Mouse (Mus musculus): ENCODE measurements around the gene Ptch2. TPM values are rescaled to one million over a fixed set of nuclear protein-coding genes. Genes with fewer than 3 reads are reported as not detected.

The Ptch2 gene
- polyA plus RNA-seq, 1 experiment: 2.8 TPM

GRCm38 (mm10) chr4:117120445-117121414, 24.9 kb downstream of the Ptch2 start:
- Histone ChIP-seq H3K27ac (ENCODE audit: control insufficient read depth, insufficient read depth, low read depth, low read length, poor library complexity) (peak overlapping the region; percentile 81), H3K4me3 (replicated peaks; ENCODE audit: control insufficient read depth, low read depth, low read length) (peak overlapping the region; percentile 83), H3K4me1 (ENCODE audit: control insufficient read depth, insufficient read depth, low read length) (peaks cover 10% of the 10 kb centered on the region)
- under 1% methylated on average over 69 of the region's 69 CpGs for WGBS
- TF ChIP-seq CTCF (IDR thresholded peaks at IDR 0.05; ENCODE audit: control insufficient read depth, insufficient read depth, low read length): peak; percentile 91
- peak; percentile 55; the same call in 1 of the 2 replicates for TF ChIP-seq POLR2A (IDR thresholded peaks at IDR 0.05; ENCODE audit: borderline replicate concordance, control insufficient read depth, low read depth, low read length)

- no peak for TF ChIP-seq POLR2A (IDR thresholded peaks at IDR 0.05; ENCODE audit: borderline replicate concordance, control insufficient read depth, low read depth, low read length)
- no peak overlapping the region for H3K4me3 ChIP-seq (replicated peaks; ENCODE audit: control insufficient read depth, low read depth, low read length)
- 80% methylated on average over 4 of the region's 4 CpGs for WGBS
- H3K4me1 ChIP-seq (ENCODE audit: control insufficient read depth, insufficient read depth, low read length): peaks cover 16% of the 10 kb centered on the region
- no peak overlapping the region for H3K27ac ChIP-seq (ENCODE audit: control insufficient read depth, insufficient read depth, low read depth, low read length, poor library complexity)
These were observed 26.3 kb downstream of the Ptch2 start for GRCm38 (mm10) chr4:117122209-117122608.

- 47% methylated on average over 9 of the region's 9 CpGs for WGBS
- peaks cover 16% of the 10 kb centered on the region for H3K4me1 ChIP-seq (ENCODE audit: control insufficient read depth, insufficient read depth, low read length)
- no peak for TF ChIP-seq POLR2A (IDR thresholded peaks at IDR 0.05; ENCODE audit: borderline replicate concordance, control insufficient read depth, low read depth, low read length)
- no peak for TF ChIP-seq CTCF (IDR thresholded peaks at IDR 0.05; ENCODE audit: control insufficient read depth, insufficient read depth, low read length)
- H3K27ac ChIP-seq (ENCODE audit: control insufficient read depth, insufficient read depth, low read depth, low read length, poor library complexity): peak overlapping the region; percentile 59
- H3K4me3 ChIP-seq (replicated peaks; ENCODE audit: control insufficient read depth, low read depth, low read length): no peak overlapping the region
These were observed 27.8 kb downstream of the Ptch2 start for GRCm38 (mm10) chr4:117123546-117124217.

GRCm38 (mm10) chr4:117124218-117124517, 28.3 kb downstream of the Ptch2 start:
- H3K4me3 ChIP-seq (replicated peaks; ENCODE audit: control insufficient read depth, low read depth, low read length): no peak overlapping the region
- no peak for TF ChIP-seq POLR2A (IDR thresholded peaks at IDR 0.05; ENCODE audit: borderline replicate concordance, control insufficient read depth, low read depth, low read length)
- no peak for TF ChIP-seq CTCF (IDR thresholded peaks at IDR 0.05; ENCODE audit: control insufficient read depth, insufficient read depth, low read length)
- 32% methylated on average over 3 of the region's 3 CpGs for WGBS
- H3K4me1 ChIP-seq (ENCODE audit: control insufficient read depth, insufficient read depth, low read length): peaks cover 16% of the 10 kb centered on the region
- peak overlapping the region; percentile 91 for H3K27ac ChIP-seq (ENCODE audit: control insufficient read depth, insufficient read depth, low read depth, low read length, poor library complexity)

- Histone ChIP-seq H3K4me1 (ENCODE audit: control insufficient read depth, insufficient read depth, low read length) (peaks cover 16% of the 10 kb centered on the region), H3K27ac (ENCODE audit: control insufficient read depth, insufficient read depth, low read depth, low read length, poor library complexity) (peak overlapping the region; percentile 91), H3K4me3 (replicated peaks; ENCODE audit: control insufficient read depth, low read depth, low read length) (no peak overlapping the region)
- 2% methylated on average over 14 of the region's 14 CpGs for WGBS
- 0 out of 2 replicates have a peak, but pooled peaks have one; percentile 13 for TF ChIP-seq POLR2A (IDR thresholded peaks at IDR 0.05; ENCODE audit: borderline replicate concordance, control insufficient read depth, low read depth, low read length)
- no peak for TF ChIP-seq CTCF (IDR thresholded peaks at IDR 0.05; ENCODE audit: control insufficient read depth, insufficient read depth, low read length)
These were observed 28.9 kb downstream of the Ptch2 start for GRCm38 (mm10) chr4:117124518-117125347.

GRCm38 (mm10) chr4:117125348-117125909, 29.6 kb downstream of the Ptch2 start, which contains the start of gene Btbd19:
Gene Btbd19, minus strand, starts transcription at chr4:117125725.
- Histone ChIP-seq H3K4me1 (ENCODE audit: control insufficient read depth, insufficient read depth, low read length) (peaks cover 16% of the 10 kb centered on the region), H3K27ac (ENCODE audit: control insufficient read depth, insufficient read depth, low read depth, low read length, poor library complexity) (peak within 1 kb of the TSS; percentile 91), H3K4me3 (replicated peaks; ENCODE audit: control insufficient read depth, low read depth, low read length) (no peak within 1 kb of the TSS)
- TF ChIP-seq CTCF (IDR thresholded peaks at IDR 0.05; ENCODE audit: control insufficient read depth, insufficient read depth, low read length) (no peak), POLR2A (IDR thresholded peaks at IDR 0.05; ENCODE audit: borderline replicate concordance, control insufficient read depth, low read depth, low read length) (no peak)
- 39% methylated on average over 8 of the region's 8 CpGs for WGBS

GRCm38 (mm10) chr4:117125910-117126674, 30.2 kb downstream of the Ptch2 start:
- TF ChIP-seq POLR2A (IDR thresholded peaks at IDR 0.05; ENCODE audit: borderline replicate concordance, control insufficient read depth, low read depth, low read length) (no peak), CTCF (IDR thresholded peaks at IDR 0.05; ENCODE audit: control insufficient read depth, insufficient read depth, low read length) (no peak)
- H3K27ac ChIP-seq (ENCODE audit: control insufficient read depth, insufficient read depth, low read depth, low read length, poor library complexity): peak overlapping the region; percentile 91
- WGBS: 26% methylated on average over 15 of the region's 15 CpGs
- H3K4me1 ChIP-seq (ENCODE audit: control insufficient read depth, insufficient read depth, low read length): peaks cover 16% of the 10 kb centered on the region
- H3K4me3 ChIP-seq (replicated peaks; ENCODE audit: control insufficient read depth, low read depth, low read length): no peak overlapping the region
